Mouse (Mus musculus) embryonic facial prominence, embryonic 14.5 days (tissue): ENCODE measurements at regions not wholly inside any gene's neighbourhood (a gene's known extent, or its start where the extent isn't known, plus 50 kb on each side); places are given as distances from the start of the nearest gene placed in this dataset.
A peak's percentile ranks its signal among the peaks of the same experiment; 100 is the strongest.

ENCODE experiments used
- ATAC-seq: fragments of 200-750 bp; cut with Nextera tagmentation; 2 replicates; pipeline ENCODE4 v1.8.0; 2017; ENCODE audit warnings: low read depth, moderate number of reproducible peaks, moderate TSS enrichment
- DNase-seq: peaks from one replicate; pipeline ENCODE4 v3.0.0-alpha.2; 2015; ENCODE audit warnings: low spot score
- H3K27ac ChIP-seq: fragments of 300-500 bp; sonication (generic); replicated peaks from 2 replicates; pipeline ENCODE4 v1.5.1; 2014; ENCODE audit warnings: low read depth, mild to moderate bottlenecking, low read length, moderate library complexity
- H3K27me3 ChIP-seq: fragments of 300-500 bp; sonication (generic); replicated peaks from 2 replicates; pipeline ENCODE4 v1.6.1; 2014; ENCODE audit warnings: low read length; ENCODE audit not compliant: control insufficient read depth, insufficient read depth
- H3K36me3 ChIP-seq: fragments of 300-500 bp; sonication (generic); 2 replicates; pipeline ENCODE4 v1.6.1; 2014; ENCODE audit warnings: low read length, mixed read lengths; ENCODE audit not compliant: control insufficient read depth, insufficient read depth
- H3K4me1 ChIP-seq: fragments of 300-500 bp; sonication (generic); 2 replicates; pipeline ENCODE4 v1.6.1; 2014; ENCODE audit warnings: antibody characterized with exemption, low read length; ENCODE audit not compliant: control insufficient read depth, insufficient read depth
- H3K4me2 ChIP-seq: fragments of 300-500 bp; sonication (generic); 2 replicates; pipeline ENCODE4 v1.6.1; 2014; ENCODE audit warnings: low read depth, mild to moderate bottlenecking, low read length, moderate library complexity, mixed read lengths
- H3K4me3 ChIP-seq: fragments of 300-500 bp; sonication (generic); 2 replicates; pipeline ENCODE4 v1.5.1; 2014; ENCODE audit warnings: low read depth, mild to moderate bottlenecking, low read length
- H3K9ac ChIP-seq: fragments of 300-500 bp; sonication (generic); 2 replicates; pipeline ENCODE4 v1.6.1; 2014; ENCODE audit warnings: low read depth, mild to moderate bottlenecking, low read length, moderate library complexity, mixed read lengths
- H3K9me3 ChIP-seq: fragments of 300-500 bp; sonication (generic); 2 replicates; pipeline ENCODE4 v1.6.1; 2016; ENCODE audit warnings: low read length; ENCODE audit not compliant: control insufficient read depth
- WGBS: fragments of 180-500 bp; shearing (Covaris S2); extraction: QIAGEN DNeasy Blood & Tissue Kit; methylation state at CpG from one replicate; pipeline ENCODE4 v1.1.7; 2014; 5-methylcytosine and 5-hydroxymethylcytosine counted together

- no peak for DNase-seq
- no peaks in the 10 kb centered on the region for H3K36me3 ChIP-seq
- no peak overlapping the region for H3K9ac ChIP-seq
- H3K9me3 ChIP-seq, result no peaks in the 10 kb centered on the region
- 93% methylated on average over 1 of the region's 1 CpGs for WGBS
- no peak overlapping the region for H3K4me3 ChIP-seq
- H3K4me2 ChIP-seq, result no peak overlapping the region
- H3K27me3 ChIP-seq, result no peaks in the 10 kb centered on the region
- no peak for ATAC-seq
- no peak overlapping the region for H3K27ac ChIP-seq
- H3K4me1 ChIP-seq, result no peaks in the 10 kb centered on the region
Observed at GRCm38 (mm10) chr15:51254143-51254542, 2630.6 kb upstream of the Gm7489 start.

- H3K4me1 ChIP-seq, result no peaks in the 10 kb centered on the region
- ATAC-seq (no peak), DNase-seq (no peak)
- H3K4me3 ChIP-seq, result no peak overlapping the region
- H3K9me3 ChIP-seq, result no peaks in the 10 kb centered on the region
- no peak overlapping the region for H3K4me2 ChIP-seq
- no peaks in the 10 kb centered on the region for H3K36me3 ChIP-seq
- no peaks in the 10 kb centered on the region for H3K27me3 ChIP-seq
- H3K27ac ChIP-seq, result no peak overlapping the region
- no peak overlapping the region for H3K9ac ChIP-seq
Observed at GRCm38 (mm10) chr15:51255203-51255615, 2629.5 kb upstream of the Gm7489 start.

GRCm38 (mm10) chr15:51256681-51257080 lies 2628.0 kb upstream of the Gm7489 start:
- Histone ChIP-seq H3K9me3 (no peaks in the 10 kb centered on the region), H3K4me3 (no peak overlapping the region), H3K27me3 (no peaks in the 10 kb centered on the region), H3K9ac (no peak overlapping the region), H3K36me3 (no peaks in the 10 kb centered on the region), H3K4me1 (no peaks in the 10 kb centered on the region), H3K4me2 (no peak overlapping the region), H3K27ac (no peak overlapping the region)
- 66% methylated on average over 3 of the region's 3 CpGs for WGBS
- DNase-seq (no peak), ATAC-seq (no peak)

GRCm38 (mm10) chr15:51264599-51265163 lies 2620.0 kb upstream of the Gm7489 start:
- Histone ChIP-seq H3K9ac (no peak overlapping the region), H3K36me3 (no peaks in the 10 kb centered on the region), H3K27me3 (no peaks in the 10 kb centered on the region), H3K4me1 (peaks cover 5% of the 10 kb centered on the region; the same call in 1 of the 2 replicates), H3K4me3 (no peak overlapping the region), H3K4me2 (peak overlapping the region; percentile 4; the same call in 1 of the 2 replicates), H3K27ac (0 out of 2 replicates have a peak overlapping the region, but pooled peaks have one; percentile 3), H3K9me3 (no peaks in the 10 kb centered on the region)
- DNase-seq (peak; percentile 69), ATAC-seq (no peak)
- 45% methylated on average over 5 of the region's 5 CpGs for WGBS

GRCm38 (mm10) chr15:51265971-51266370 lies 2618.7 kb upstream of the Gm7489 start:
- H3K4me1 ChIP-seq, result peaks cover 5% of the 10 kb centered on the region; the same call in 1 of the 2 replicates
- H3K27ac ChIP-seq, result no peak overlapping the region
- no peaks in the 10 kb centered on the region for H3K27me3 ChIP-seq
- ATAC-seq (no peak), DNase-seq (no peak)
- no peaks in the 10 kb centered on the region for H3K36me3 ChIP-seq
- 71% methylated on average over 1 of the region's 1 CpGs for WGBS
- no peak overlapping the region for H3K4me3 ChIP-seq
- H3K9me3 ChIP-seq, result no peaks in the 10 kb centered on the region
- no peak overlapping the region for H3K4me2 ChIP-seq
- H3K9ac ChIP-seq, result no peak overlapping the region

- DNase-seq (no peak), ATAC-seq (no peak)
- no peak overlapping the region for H3K4me2 ChIP-seq
- H3K4me1 ChIP-seq, result no peaks in the 10 kb centered on the region
- H3K4me3 ChIP-seq, result no peak overlapping the region
- 77% methylated on average over 9 of the region's 9 CpGs for WGBS
- no peak overlapping the region for H3K27ac ChIP-seq
- no peaks in the 10 kb centered on the region for H3K36me3 ChIP-seq
- no peaks in the 10 kb centered on the region for H3K9me3 ChIP-seq
- H3K9ac ChIP-seq, result no peak overlapping the region
- no peaks in the 10 kb centered on the region for H3K27me3 ChIP-seq
Observed at GRCm38 (mm10) chr15:51271632-51272312, 2612.9 kb upstream of the Gm7489 start.

GRCm38 (mm10) chr15:51285334-51285733 lies 2599.4 kb upstream of the Gm7489 start:
- no peak for ATAC-seq
- no peak overlapping the region for H3K9ac ChIP-seq
- no peak overlapping the region for H3K4me2 ChIP-seq
- no peaks in the 10 kb centered on the region for H3K36me3 ChIP-seq
- WGBS, result 67% methylated on average over 2 of the region's 2 CpGs
- no peaks in the 10 kb centered on the region for H3K27me3 ChIP-seq
- H3K27ac ChIP-seq, result no peak overlapping the region
- no peaks in the 10 kb centered on the region for H3K9me3 ChIP-seq
- no peak for DNase-seq
- H3K4me1 ChIP-seq, result no peaks in the 10 kb centered on the region
- H3K4me3 ChIP-seq, result no peak overlapping the region

- WGBS, result 66% methylated on average over 3 of the region's 3 CpGs
- H3K27me3 ChIP-seq, result no peaks in the 10 kb centered on the region
- ATAC-seq, result no peak
- DNase-seq, result no peak
- H3K4me2 ChIP-seq, result no peak overlapping the region
- H3K4me1 ChIP-seq, result no peaks in the 10 kb centered on the region
- no peaks in the 10 kb centered on the region for H3K9me3 ChIP-seq
- no peaks in the 10 kb centered on the region for H3K36me3 ChIP-seq
- H3K27ac ChIP-seq, result no peak overlapping the region
- no peak overlapping the region for H3K4me3 ChIP-seq
- no peak overlapping the region for H3K9ac ChIP-seq
Observed at GRCm38 (mm10) chr15:51286352-51286751, 2598.4 kb upstream of the Gm7489 start.

GRCm38 (mm10) chr15:51288911-51289432 lies 2595.7 kb upstream of the Gm7489 start:
- H3K4me3 ChIP-seq, result peak overlapping the region; percentile 17; the same call in 1 of the 2 replicates
- no peak for ATAC-seq
- no peaks in the 10 kb centered on the region for H3K36me3 ChIP-seq
- no peaks in the 10 kb centered on the region for H3K9me3 ChIP-seq
- 30% methylated on average over 9 of the region's 9 CpGs for WGBS
- peak overlapping the region; percentile 76 for H3K27ac ChIP-seq
- no peaks in the 10 kb centered on the region for H3K27me3 ChIP-seq
- peak overlapping the region; percentile 31 for H3K4me2 ChIP-seq
- no peaks in the 10 kb centered on the region for H3K4me1 ChIP-seq
- no peak for DNase-seq
- H3K9ac ChIP-seq, result peak overlapping the region; percentile 27; the same call in 1 of the 2 replicates
